Mouse (Mus musculus) thymus, adult 2 months (tissue): ENCODE data around the gene Cd164. TPM values are rescaled to one million over a fixed set of nuclear protein-coding genes. Genes with fewer than 3 reads are reported as not detected.

Experiments
- DNase-seq: peaks from one replicate; pipeline ENCODE4 v3.0.0; 2021
- H3K27ac ChIP-seq: fragments of 200-500 bp; 2 replicates; pipeline ENCODE4 v1.5.1; 2012; ENCODE audit warnings: low read length, control low read depth; ENCODE audit not compliant: control insufficient read depth, insufficient read depth
- H3K27me3 ChIP-seq: fragments of 200-500 bp; 2 replicates; pipeline ENCODE4 v1.6.1; 2012; ENCODE audit warnings: mild to moderate bottlenecking, low read length, moderate library complexity, mixed read lengths; ENCODE audit not compliant: control insufficient read depth, insufficient read depth
- H3K36me3 ChIP-seq: fragments of 200-500 bp; 2 replicates; pipeline ENCODE4 v1.6.1; 2012; ENCODE audit warnings: mild to moderate bottlenecking, low read length, moderate library complexity; ENCODE audit not compliant: control insufficient read depth, insufficient read depth
- H3K4me1 ChIP-seq: fragments of 200-500 bp; replicated peaks from 2 replicates; pipeline ENCODE4 v1.6.1; 2012; ENCODE audit warnings: low read length; ENCODE audit not compliant: control insufficient read depth, insufficient read depth
- H3K4me3 ChIP-seq: fragments of 200-500 bp; 2 replicates; pipeline ENCODE4 v1.5.1; 2012; ENCODE audit warnings: mild to moderate bottlenecking, low read length, control low read depth, moderate library complexity; ENCODE audit not compliant: control insufficient read depth, insufficient read depth
- CTCF ChIP-seq: fragments of 200-500 bp; IDR thresholded peaks from 2 replicates; pipeline ENCODE4 v1.5.1; 2012; ENCODE audit warnings: mild to moderate bottlenecking, control low read depth, low read length, moderate library complexity, borderline replicate concordance; ENCODE audit not compliant: control insufficient read depth, poor library complexity, insufficient read depth; ENCODE audit errors: extremely low read depth
- POLR2A ChIP-seq: fragments of 200-500 bp; IDR thresholded peaks from 2 replicates; pipeline ENCODE4 v1.6.1; 2012; ENCODE audit warnings: mild to moderate bottlenecking, low read length, control low read depth, moderate library complexity; ENCODE audit not compliant: control insufficient read depth, poor library complexity, insufficient read depth; ENCODE audit errors: extremely low read depth
- WGBS: fragments of 180-500 bp; shearing (Covaris S2); methylation state at CpG from one replicate; pipeline ENCODE4 v1.1.7; 2018; 5-methylcytosine and 5-hydroxymethylcytosine counted together
- polyA plus RNA-seq: library from polyadenylated mRNA; depleted of rRNA; stranded (reverse); fragments of >200 nt; gene quantifications from 2 replicates; pipeline ENCODE4 v1.2.3, GENCODE M21; 2012

The Cd164 gene
- polyA plus RNA-seq, 1 experiment = 223 TPM

DNA sequence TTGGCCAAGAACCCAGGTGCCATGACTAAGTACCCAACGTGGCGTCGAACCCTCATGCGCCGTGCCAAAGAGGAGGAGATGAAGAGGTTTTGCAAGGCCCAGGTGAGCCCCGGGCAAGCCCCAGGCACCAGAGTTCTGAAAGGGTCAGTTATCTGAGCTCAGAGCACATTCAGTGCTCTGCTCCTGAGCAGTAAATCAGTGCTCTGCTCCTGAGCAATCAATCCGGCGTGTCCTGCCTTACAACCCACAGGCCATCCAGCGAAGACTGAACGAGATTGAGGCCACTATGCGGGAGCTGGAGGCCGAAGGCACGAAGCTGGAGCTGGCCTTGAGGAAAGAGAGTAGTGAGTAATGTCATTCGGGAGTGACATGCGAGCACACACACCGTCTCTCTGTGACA is 33.4 kb upstream of the Cd164 start:
- 98% methylated on average over 16 of the region's 16 CpGs for WGBS
- H3K4me1 ChIP-seq = peaks cover 21% of the 10 kb centered on the region

GRCm38 (mm10) chr10:41486506-41487170 is 32.6 kb upstream of the Cd164 start:
- DNase-seq = no peak
- TF ChIP-seq POLR2A (no peak), CTCF (no peak)
- H3K27me3 ChIP-seq = no peaks in the 10 kb centered on the region
- H3K27ac ChIP-seq = no peak overlapping the region
- H3K4me3 ChIP-seq = no peak overlapping the region
- 96% methylated on average over 14 of the region's 14 CpGs for WGBS
- peaks cover 24% of the 10 kb centered on the region for H3K4me1 ChIP-seq
- peaks cover 61% of the 10 kb centered on the region for H3K36me3 ChIP-seq

More for the DNA sequence above, 33.4 kb upstream of the Cd164 start:
- DNase-seq = no peak
- no peak overlapping the region for H3K4me3 ChIP-seq
- TF ChIP-seq POLR2A = no peak
- TF ChIP-seq CTCF = no peak
- no peaks in the 10 kb centered on the region for H3K27me3 ChIP-seq
- peaks cover 65% of the 10 kb centered on the region for H3K36me3 ChIP-seq
- H3K27ac ChIP-seq = no peak overlapping the region

GRCm38 (mm10) chr10:41488877-41489276 is 30.3 kb upstream of the Cd164 start:
- no peak for DNase-seq
- H3K4me1 ChIP-seq = peaks cover 24% of the 10 kb centered on the region
- H3K27me3 ChIP-seq = no peaks in the 10 kb centered on the region
- 30% methylated on average over 7 of the region's 7 CpGs for WGBS
- no peak overlapping the region; the same call in 1 of the 2 replicates for H3K27ac ChIP-seq
- TF ChIP-seq POLR2A (no peak), CTCF (no peak)
- H3K36me3 ChIP-seq = peaks cover 40% of the 10 kb centered on the region
- H3K4me3 ChIP-seq = peak overlapping the region; percentile 84

- peaks cover 36% of the 10 kb centered on the region for H3K36me3 ChIP-seq
- DNase-seq = no peak
- H3K27ac ChIP-seq = no peak overlapping the region; the same call in 1 of the 2 replicates
- peaks cover 24% of the 10 kb centered on the region for H3K4me1 ChIP-seq
- H3K27me3 ChIP-seq = no peaks in the 10 kb centered on the region
- 70% methylated on average over 8 of the region's 8 CpGs for WGBS
- peak overlapping the region; percentile 84 for H3K4me3 ChIP-seq
- TF ChIP-seq POLR2A (no peak), CTCF (no peak)
Measured at GRCm38 (mm10) chr10:41489294-41489693, 29.9 kb upstream of the Cd164 start.

- WGBS = under 1% methylated on average over 50 of the region's 50 CpGs
- no peaks in the 10 kb centered on the region for H3K27me3 ChIP-seq
Measured at GRCm38 (mm10) chr10:41489708-41490517, 29.3 kb upstream of the Cd164 start, which contains the start of the genes Smpd2 and Ppil6. Gene Smpd2 (minus strand): TSS chr10:41490369. Gene Ppil6 (plus strand): TSS chr10:41490439.

GRCm38 (mm10) chr10:41490518-41490873 is 28.7 kb upstream of the Cd164 start:
- Histone ChIP-seq H3K4me1 (peaks cover 24% of the 10 kb centered on the region), H3K27me3 (no peaks in the 10 kb centered on the region), H3K27ac (no peak overlapping the region), H3K36me3 (peaks cover 24% of the 10 kb centered on the region), H3K4me3 (peak overlapping the region; percentile 84)
- DNase-seq = no peak
- WGBS = under 1% methylated on average over 29 of the region's 29 CpGs
- TF ChIP-seq CTCF (no peak), POLR2A (0 out of 2 replicates have a peak, but pooled peaks have one; percentile 3)

More at GRCm38 (mm10) chr10:41489708-41490517, 29.3 kb upstream of the Cd164 start, which contains the start of the genes Smpd2 and Ppil6:
- H3K4me3 ChIP-seq = peak within 1 kb of the TSS; percentile 84
- DNase-seq = peak; percentile 95
- TF ChIP-seq POLR2A = peak; percentile 29; the same call in 1 of the 2 replicates
- no peak for TF ChIP-seq CTCF
- peaks cover 30% of the 10 kb centered on the region for H3K36me3 ChIP-seq
- H3K27ac ChIP-seq = no peak within 1 kb of the TSS; the same call in 1 of the 2 replicates
- peaks cover 24% of the 10 kb centered on the region for H3K4me1 ChIP-seq
